Mouse (Mus musculus) hindbrain, postnatal 0 days (tissue): ENCODE data around the gene Wdcp. TPM values are rescaled to one million over a fixed set of nuclear protein-coding genes. Genes with fewer than 3 reads are reported as not detected.
"Not testable (repeated sequence)": the region's sequence is repeated elsewhere in the genome, so short reads cannot be mapped to it uniquely, and the experiment has no call there.

Experiments
- ATAC-seq: fragments of 200-750 bp; cut with Nextera tagmentation; 2 replicates; pipeline ENCODE4 v1.8.0; 2017; ENCODE audit warnings: mild to moderate bottlenecking, moderate TSS enrichment, moderate library complexity
- DNase-seq: peaks from one replicate; pipeline ENCODE4 v3.0.0-alpha.2; 2015; ENCODE audit warnings: low spot score
- H3K27ac ChIP-seq: fragments of 300-500 bp; sonication (generic); 2 replicates; pipeline ENCODE4 v1.5.1; 2014; ENCODE audit warnings: mild to moderate bottlenecking
- H3K27me3 ChIP-seq: fragments of 300-500 bp; sonication (generic); 2 replicates; pipeline ENCODE4 v1.6.1; 2014; ENCODE audit warnings: low read length, mixed read lengths; ENCODE audit not compliant: insufficient read depth
- H3K36me3 ChIP-seq: fragments of 300-500 bp; sonication (generic); 2 replicates; pipeline ENCODE4 v1.6.1; 2014; ENCODE audit warnings: low read length, mixed read lengths; ENCODE audit not compliant: insufficient read depth
- H3K4me1 ChIP-seq: fragments of 300-500 bp; sonication (generic); 2 replicates; pipeline ENCODE4 v1.6.1; 2014; ENCODE audit warnings: antibody characterized with exemption, low read length, mixed read lengths; ENCODE audit not compliant: insufficient read depth
- H3K4me2 ChIP-seq: fragments of 300-500 bp; sonication (generic); 2 replicates; pipeline ENCODE4 v1.6.1; 2014; ENCODE audit warnings: low read depth, mild to moderate bottlenecking, low read length, moderate library complexity, mixed read lengths
- H3K4me3 ChIP-seq: fragments of 300-500 bp; sonication (generic); 2 replicates; pipeline ENCODE4 v1.5.1; 2014; ENCODE audit warnings: low read length
- H3K9ac ChIP-seq: fragments of 300-500 bp; sonication (generic); replicated peaks from 2 replicates; pipeline ENCODE4 v1.6.1; 2014; ENCODE audit warnings: mild to moderate bottlenecking, low read length, moderate library complexity, mixed read lengths
- H3K9me3 ChIP-seq: fragments of 300-500 bp; sonication (generic); 2 replicates; pipeline ENCODE4 v1.6.1; 2016; ENCODE audit warnings: low read length, mixed read lengths
- CTCF ChIP-seq: IDR thresholded peaks from 2 replicates; pipeline ENCODE4 v1.5.1; 2016; ENCODE audit warnings: antibody characterized with exemption, control low read depth, low read depth
- WGBS: fragments of 180-500 bp; shearing (Covaris S2); extraction: QIAGEN DNeasy Blood & Tissue Kit; methylation state at CpG from one replicate; pipeline ENCODE4 v1.1.7; 2014; 5-methylcytosine and 5-hydroxymethylcytosine counted together
- polyA plus RNA-seq: library from polyadenylated mRNA; unstranded; fragments of >200 nt; fragmentation: Nextera tagmentation; extraction: Ambion mirVana; gene quantifications from 2 replicates; pipeline ENCODE4 v1.2.1, GENCODE M21; 2015
- total RNA-seq: library from RNA; depleted of rRNA; stranded (reverse); fragments of >200 nt; gene quantifications from 2 replicates; pipeline ENCODE4 v1.2.3, GENCODE M21; 2014; rRNA removed

The Wdcp gene
- total RNA-seq, result 9.9 and 10.3 TPM in 2 replicates
- polyA plus RNA-seq, result 14.5 and 15.0 TPM in 2 replicates

DNA sequence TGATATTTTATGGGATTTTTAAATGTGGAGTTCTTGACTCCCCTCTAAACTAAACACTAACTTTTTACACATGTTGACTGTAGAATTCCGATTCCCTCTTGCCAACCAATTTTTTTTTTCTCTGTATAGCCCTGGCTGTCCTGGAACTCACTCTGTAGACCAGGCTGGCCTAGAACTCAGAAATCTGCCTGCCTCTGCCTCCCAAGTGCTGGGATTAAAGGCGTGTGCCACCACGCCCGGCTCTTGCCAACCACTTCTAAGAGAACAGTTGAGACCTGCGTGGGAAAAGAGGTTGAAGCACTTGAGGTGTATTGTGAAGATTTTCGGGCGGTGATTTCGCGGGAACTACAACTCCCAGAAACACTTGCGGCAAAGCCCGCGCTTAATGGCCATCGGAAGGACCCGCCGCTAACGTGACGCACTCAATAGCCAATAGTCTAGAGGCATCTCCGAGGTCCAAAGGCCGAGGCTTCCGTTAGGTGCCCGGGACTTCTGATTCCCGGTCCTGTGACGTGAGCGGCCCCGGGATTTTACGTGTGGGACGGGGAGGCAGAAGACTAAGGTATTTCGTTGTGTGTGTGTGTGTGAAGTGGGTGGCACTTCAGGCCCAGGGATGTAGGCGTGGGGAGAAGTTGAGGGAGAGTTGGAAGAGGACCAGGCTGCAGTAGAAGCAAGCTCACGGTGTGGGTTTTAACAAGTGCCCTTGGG, at the start of gene Wdcp:
Wdcp (plus strand) TSS at position 414 of the 708 bp plus-strand sequence.
- TF ChIP-seq CTCF, result no peak
- Histone ChIP-seq H3K36me3 (no peaks in the 10 kb centered on the region), H3K4me3 (peak within 1 kb of the TSS; percentile 73), H3K9ac (peak within 1 kb of the TSS; percentile 45; the same call in 1 of the 2 replicates), H3K27me3 (no peaks in the 10 kb centered on the region), H3K4me2 (peak within 1 kb of the TSS; percentile 95), H3K9me3 (no peaks in the 10 kb centered on the region), H3K27ac (no peak within 1 kb of the TSS), H3K4me1 (peaks cover 3% of the 10 kb centered on the region; the same call in 1 of the 2 replicates)
- DNase-seq, result peak; percentile 96
- WGBS, result under 1% methylated on average over 30 of the region's 30 CpGs
- peak; percentile 92 for ATAC-seq

DNA sequence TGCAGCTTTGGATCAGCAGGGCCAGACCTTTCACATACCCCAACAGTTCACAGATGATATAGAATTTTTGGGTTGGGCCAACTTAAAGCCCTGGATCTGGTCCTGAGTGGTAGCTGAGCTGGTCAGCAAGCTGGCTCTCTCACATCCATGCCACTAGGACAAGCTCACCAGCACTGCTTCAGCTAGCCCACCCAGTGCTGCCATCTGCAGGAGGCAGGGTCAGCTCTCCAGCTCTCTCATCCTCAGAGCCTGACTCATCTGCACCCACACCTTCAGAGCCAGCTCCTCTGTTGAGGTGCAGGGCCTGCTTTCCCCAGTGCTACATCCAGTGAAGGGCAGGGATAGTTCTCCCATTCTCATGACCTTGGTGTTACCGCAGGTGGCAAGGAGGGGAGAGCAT, 49.4 kb upstream of the Wdcp start:
- Histone ChIP-seq H3K4me2 (no peak overlapping the region), H3K4me1 (no peaks in the 10 kb centered on the region), H3K9me3 (no peaks in the 10 kb centered on the region), H3K27me3 (no peaks in the 10 kb centered on the region), H3K9ac (no peak overlapping the region), H3K36me3 (no peaks in the 10 kb centered on the region), H3K27ac (no peak overlapping the region), H3K4me3 (no peak overlapping the region)
- peak; percentile 42 for DNase-seq
- 0 out of 2 replicates have a peak, but pooled peaks have one; percentile 32 for ATAC-seq
- 53% methylated on average over 1 of the region's 1 CpGs for WGBS
- TF ChIP-seq CTCF, result peak; percentile 63

DNA sequence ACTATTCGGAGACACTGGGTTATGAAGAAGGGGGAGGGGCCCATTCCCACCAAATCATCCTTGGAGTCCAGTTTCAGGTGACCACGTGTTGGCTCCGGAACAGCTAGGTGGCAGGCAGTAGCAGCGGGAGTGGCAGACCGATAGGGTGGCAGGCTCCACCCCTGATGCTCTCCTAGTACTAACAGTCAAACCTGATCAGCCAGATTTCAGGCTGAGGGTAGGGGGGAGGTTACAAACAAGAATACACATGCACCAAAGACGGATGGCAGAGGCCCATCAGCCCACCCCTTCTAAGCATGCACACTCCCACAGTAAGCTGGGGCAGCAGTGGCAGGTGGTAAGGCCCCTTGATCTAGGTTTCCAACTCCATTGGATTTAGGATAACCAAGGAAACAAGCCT, 45.6 kb upstream of the Wdcp start:
- not testable (repeated sequence) for H3K4me2 ChIP-seq, H3K9me3 ChIP-seq, H3K4me3 ChIP-seq, H3K9ac ChIP-seq, DNase-seq, ATAC-seq, H3K27me3 ChIP-seq, H3K36me3 ChIP-seq, H3K27ac ChIP-seq, H3K4me1 ChIP-seq
- 88% methylated on average over 6 of the region's 6 CpGs for WGBS

DNA sequence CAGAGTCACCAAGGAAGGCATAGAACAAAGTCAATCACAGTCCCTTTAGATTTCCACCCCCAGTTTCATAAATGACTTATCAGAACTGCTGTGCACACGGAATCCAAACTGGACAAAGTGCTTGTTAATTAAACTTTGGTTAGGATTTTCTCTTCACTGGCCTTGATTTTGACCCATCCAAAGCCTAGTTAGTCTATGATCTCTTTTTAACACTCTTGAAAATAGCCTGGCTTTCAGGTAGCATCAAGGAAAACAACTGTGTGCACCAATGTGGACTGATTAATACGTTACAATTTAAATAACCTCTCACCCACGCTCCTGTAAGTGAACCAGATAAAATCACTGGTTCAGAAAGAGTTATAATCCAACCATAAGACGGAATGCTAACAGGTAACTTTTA, 32.1 kb upstream of the Wdcp start:
- Histone ChIP-seq H3K4me2 (no peak overlapping the region), H3K9me3 (no peaks in the 10 kb centered on the region), H3K27ac (no peak overlapping the region), H3K36me3 (no peaks in the 10 kb centered on the region), H3K4me3 (no peak overlapping the region), H3K27me3 (no peaks in the 10 kb centered on the region), H3K4me1 (no peaks in the 10 kb centered on the region), H3K9ac (no peak overlapping the region)
- no peak for TF ChIP-seq CTCF
- ATAC-seq (no peak), DNase-seq (no peak)
- WGBS, result 73% methylated on average over 4 of the region's 4 CpGs

DNA sequence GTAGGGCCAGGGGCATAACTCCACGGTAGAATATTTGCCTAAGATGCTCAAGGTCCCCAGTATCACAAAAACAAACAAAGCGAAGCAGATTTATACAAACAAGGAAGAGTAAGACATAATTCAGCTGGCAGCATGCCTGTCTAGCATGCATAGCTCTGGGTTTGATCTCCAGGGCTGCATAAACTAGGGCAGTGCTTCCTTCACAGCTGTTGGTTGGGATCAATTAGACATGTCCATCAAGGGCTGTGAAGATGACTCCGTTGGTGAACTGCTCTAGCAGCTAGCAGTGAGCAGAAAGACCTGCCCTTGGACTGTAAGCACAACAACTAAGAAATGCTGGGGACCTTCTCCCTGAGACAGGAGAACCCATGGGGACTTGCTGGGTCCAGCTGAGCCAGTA, 31.4 kb upstream of the Wdcp start:
- no peak for TF ChIP-seq CTCF
- ATAC-seq (no peak), DNase-seq (no peak)
- Histone ChIP-seq H3K27me3 (no peaks in the 10 kb centered on the region), H3K4me3 (no peak overlapping the region), H3K36me3 (no peaks in the 10 kb centered on the region), H3K27ac (no peak overlapping the region), H3K9me3 (no peaks in the 10 kb centered on the region), H3K4me2 (no peak overlapping the region), H3K9ac (no peak overlapping the region), H3K4me1 (no peaks in the 10 kb centered on the region)
- 75% methylated on average over 3 of the region's 3 CpGs for WGBS

DNA sequence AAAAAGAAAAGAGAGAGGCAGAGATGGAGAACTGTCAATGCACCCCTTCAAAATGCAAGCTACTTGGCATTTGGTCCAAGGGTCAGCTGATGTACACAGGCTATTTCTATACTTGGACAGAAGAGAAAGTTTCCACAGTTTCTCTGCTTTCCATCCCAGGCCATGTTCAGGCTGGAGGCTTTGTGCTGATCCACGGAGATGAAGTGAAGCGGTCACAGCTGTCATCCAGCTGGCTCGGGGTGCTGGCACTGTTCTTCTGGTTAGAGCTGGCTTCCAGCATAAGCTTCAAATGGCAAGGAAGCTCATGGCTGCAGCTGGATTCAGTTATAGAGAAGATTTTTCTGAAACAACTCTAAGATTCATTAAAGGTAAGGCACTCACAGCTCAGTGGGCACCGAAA, 29.5 kb upstream of the Wdcp start:
- Histone ChIP-seq H3K9ac (no peak overlapping the region), H3K36me3 (no peaks in the 10 kb centered on the region), H3K4me3 (no peak overlapping the region), H3K27ac (no peak overlapping the region), H3K27me3 (no peaks in the 10 kb centered on the region), H3K4me1 (peaks cover 5% of the 10 kb centered on the region; the same call in 1 of the 2 replicates), H3K9me3 (no peaks in the 10 kb centered on the region), H3K4me2 (no peak overlapping the region)
- ATAC-seq, result no peak
- TF ChIP-seq CTCF, result no peak
- 85% methylated on average over 4 of the region's 4 CpGs for WGBS
- DNase-seq, result peak; percentile 23
